Mouse (Mus musculus): ENCODE measurements around the gene Apoo. TPM values are rescaled to one million over a fixed set of nuclear protein-coding genes. Genes with fewer than 3 reads are reported as not detected.
"Not testable (repeated sequence)": the region's sequence is repeated elsewhere in the genome, so short reads cannot be mapped to it uniquely, and the experiment has no call there.

Gene Apoo
- total RNA-seq (2022), result 100 to 1,000 TPM; 167 to 199 (median 180) TPM

GRCm38 (mm10) chrX:94366670-94367241, at the start of gene Apoo, which contains the start of gene Fam90a1b:
Apoo (plus strand) TSS chrX:94367117.
Fam90a1b (minus strand) TSS chrX:94366777.
- peak; percentile 92 to 94 for DNase-seq (ENCODE audit: low spot score in 2 of 2)

GRCm38 (mm10) chrX:94321036-94321902, 45.6 kb upstream of the Apoo start:
- no peak for DNase-seq (ENCODE audit: low spot score in 2 of 2)

- DNase-seq (ENCODE audit: low spot score in 2 of 2), result not testable (repeated sequence)
Measured at GRCm38 (mm10) chrX:94343638-94344037, 23.3 kb upstream of the Apoo start.

- no peak for DNase-seq (ENCODE audit: low spot score in 2 of 2)
Measured at GRCm38 (mm10) chrX:94365381-94365925, 1.5 kb upstream of the Apoo start.

GRCm38 (mm10) chrX:94366029-94366428, 888 bp upstream of the Apoo start:
- no peak for DNase-seq (ENCODE audit: low spot score in 2 of 2)

GRCm38 (mm10) chrX:94367248-94367647, 331 bp downstream of the Apoo start:
- peak; percentile 3 to 24 for DNase-seq (ENCODE audit: low spot score in 2 of 2)

- DNase-seq (ENCODE audit: low spot score in 2 of 2), result no peak
Measured at GRCm38 (mm10) chrX:94378734-94379133, 11.8 kb downstream of the Apoo start.

GRCm38 (mm10) chrX:94408975-94409374, 42.1 kb downstream of the Apoo start:
- no peak for DNase-seq (ENCODE audit: low spot score in 2 of 2)

- DNase-seq (ENCODE audit: low spot score in 2 of 2), result no peak
Measured at GRCm38 (mm10) chrX:94420210-94420609, 53.3 kb downstream of the Apoo start.

- no peak for DNase-seq (ENCODE audit: low spot score in 2 of 2)
Measured at GRCm38 (mm10) chrX:94431548-94432375, 64.8 kb downstream of the Apoo start.

- DNase-seq (ENCODE audit: low spot score in 2 of 2), result not testable (repeated sequence)
Measured at GRCm38 (mm10) chrX:94445427-94445826, 78.5 kb downstream of the Apoo start.

GRCm38 (mm10) chrX:94446021-94446420, 79.1 kb downstream of the Apoo start:
- not testable (repeated sequence) for DNase-seq (ENCODE audit: low spot score in 2 of 2)

- DNase-seq (ENCODE audit: low spot score in 2 of 2), result not testable (repeated sequence)
Measured at GRCm38 (mm10) chrX:94450047-94450881, 83.3 kb downstream of the Apoo start.

- peak in 1 of 2 experiments; percentile 2 for DNase-seq (ENCODE audit: low spot score in 2 of 2)
Measured at GRCm38 (mm10) chrX:94459346-94459745, 92.4 kb downstream of the Apoo start.

- DNase-seq (ENCODE audit: low spot score in 2 of 2), result not testable (repeated sequence)
Measured at GRCm38 (mm10) chrX:94461513-94461912, 94.6 kb downstream of the Apoo start.

- DNase-seq (ENCODE audit: low spot score in 2 of 2), result not testable (repeated sequence)
Measured at GRCm38 (mm10) chrX:94462604-94463429, 95.9 kb downstream of the Apoo start.

Data from gastrocnemius, adult 8-10 months (tissue).